Mouse (Mus musculus) lung, embryonic 14.5 days (tissue): Measurements from ENCODE around the gene Fam13c. TPM values are rescaled to one million over a fixed set of nuclear protein-coding genes. Genes with fewer than 3 reads are reported as not detected.

Experiments
- ATAC-seq: fragments of 200-750 bp; cut with Nextera tagmentation; 2 replicates; pipeline ENCODE4 v1.8.0; 2017; ENCODE audit warnings: mild to moderate bottlenecking, moderate TSS enrichment, moderate library complexity; ENCODE audit not compliant: insufficient read depth
- DNase-seq: peaks from one replicate; pipeline ENCODE4 v3.0.0-alpha.2; 2015
- H3K27ac ChIP-seq: fragments of 300-500 bp; sonication (generic); 2 replicates; pipeline ENCODE4 v1.5.1; 2014; ENCODE audit warnings: low read depth, mild to moderate bottlenecking, moderate library complexity
- H3K27me3 ChIP-seq: fragments of 300-500 bp; sonication (generic); 2 replicates; pipeline ENCODE4 v1.6.1; 2014; ENCODE audit warnings: low read length, control low read depth; ENCODE audit not compliant: insufficient read depth
- H3K36me3 ChIP-seq: fragments of 300-500 bp; sonication (generic); 2 replicates; pipeline ENCODE4 v1.6.1; 2014; ENCODE audit warnings: control low read depth; ENCODE audit not compliant: insufficient read depth
- H3K4me1 ChIP-seq: fragments of 300-500 bp; sonication (generic); 2 replicates; pipeline ENCODE4 v1.6.1; 2014; ENCODE audit warnings: antibody characterized with exemption, control low read depth; ENCODE audit not compliant: insufficient read depth
- H3K4me2 ChIP-seq: fragments of 300-500 bp; sonication (generic); 2 replicates; pipeline ENCODE4 v1.6.1; 2014; ENCODE audit warnings: mild to moderate bottlenecking
- H3K4me3 ChIP-seq: fragments of 300-500 bp; sonication (generic); 2 replicates; pipeline ENCODE4 v1.5.1; 2014; ENCODE audit warnings: low read depth, low read length
- H3K9ac ChIP-seq: fragments of 300-500 bp; sonication (generic); 2 replicates; pipeline ENCODE4 v1.6.1; 2014
- H3K9me3 ChIP-seq: fragments of 300-500 bp; sonication (generic); 2 replicates; pipeline ENCODE4 v1.6.1; 2016; ENCODE audit warnings: low read depth, low read length, control low read depth
- CTCF ChIP-seq: IDR thresholded peaks from 2 replicates; pipeline ENCODE4 v1.5.1; 2016; ENCODE audit warnings: antibody characterized with exemption, low read depth
- WGBS: fragments of 180-500 bp; shearing (Covaris S2); extraction: QIAGEN DNeasy Blood & Tissue Kit; methylation state at CpG from one replicate; pipeline ENCODE4 v1.1.7; 2014; 5-methylcytosine and 5-hydroxymethylcytosine counted together
- polyA plus RNA-seq: library from polyadenylated mRNA; unstranded; fragments of >200 nt; fragmentation: Nextera tagmentation; extraction: Ambion mirVana; gene quantifications from 2 replicates; pipeline ENCODE4 v1.2.1, GENCODE M21; 2014

Gene Fam13c
- polyA plus RNA-seq, 1 experiment from 2014 or later: 9.7 TPM

- no peak for TF ChIP-seq CTCF
- WGBS: 75% methylated on average over 15 of the region's 15 CpGs
- Histone ChIP-seq H3K4me1 (no peaks in the 10 kb centered on the region), H3K27ac (no peak overlapping the region), H3K9me3 (peaks cover 3% of the 10 kb centered on the region; the same call in 1 of the 2 replicates), H3K9ac (no peak overlapping the region), H3K27me3 (no peaks in the 10 kb centered on the region), H3K4me3 (no peak overlapping the region), H3K36me3 (no peaks in the 10 kb centered on the region), H3K4me2 (no peak overlapping the region)
- no peak for DNase-seq
- ATAC-seq: no peak
Measured at GRCm38 (mm10) chr10:70504871-70505270, 64.6 kb downstream of the Fam13c start.

DNA sequence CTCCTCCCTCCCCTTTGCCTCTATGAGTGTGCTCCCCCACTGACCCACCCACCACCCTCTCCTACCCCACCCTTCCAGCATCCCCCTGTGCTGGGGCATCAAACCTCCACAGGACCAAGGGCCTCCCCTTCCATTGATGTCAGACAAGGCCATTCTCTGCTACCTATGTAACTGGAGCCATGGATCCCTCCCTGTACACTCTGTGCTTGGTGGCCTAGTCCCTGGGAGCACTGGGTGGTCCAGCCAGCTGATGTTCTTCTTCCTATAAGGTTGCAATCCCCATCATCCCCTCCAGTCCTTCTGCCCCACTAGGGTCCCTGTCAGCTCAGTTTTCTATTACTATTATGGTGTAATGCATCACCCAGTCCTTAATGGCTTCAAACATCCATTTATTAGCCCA is 65.1 kb downstream of the Fam13c start:
- no peak for ATAC-seq
- Histone ChIP-seq H3K27me3 (no peaks in the 10 kb centered on the region), H3K36me3 (no peaks in the 10 kb centered on the region), H3K9me3 (peaks cover 3% of the 10 kb centered on the region; the same call in 1 of the 2 replicates), H3K4me1 (no peaks in the 10 kb centered on the region), H3K9ac (no peak overlapping the region), H3K4me2 (no peak overlapping the region), H3K4me3 (no peak overlapping the region), H3K27ac (no peak overlapping the region)
- DNase-seq: no peak
- TF ChIP-seq CTCF: no peak

DNA sequence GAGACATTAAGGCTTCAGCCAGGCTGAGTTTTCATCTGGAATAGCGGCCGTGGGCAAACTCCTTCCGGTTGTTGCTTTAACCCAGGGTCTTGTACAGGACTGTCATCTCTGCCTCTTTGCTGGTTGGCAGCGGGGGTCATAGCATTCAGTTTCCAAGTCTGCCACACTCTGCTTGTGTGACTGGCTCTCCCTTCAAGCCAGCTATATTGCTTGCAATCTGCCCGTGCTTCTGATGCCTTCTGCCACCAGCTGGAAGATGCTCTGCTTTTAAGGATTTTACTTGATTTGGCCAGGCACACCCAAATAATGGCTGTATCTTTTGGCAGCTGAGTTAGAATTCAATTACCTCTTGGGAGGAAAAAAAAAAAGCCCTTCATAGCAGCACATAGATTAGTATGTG is 65.6 kb downstream of the Fam13c start:
- H3K27ac ChIP-seq: no peak overlapping the region
- H3K36me3 ChIP-seq: no peaks in the 10 kb centered on the region
- no peaks in the 10 kb centered on the region for H3K4me1 ChIP-seq
- H3K27me3 ChIP-seq: no peaks in the 10 kb centered on the region
- no peak overlapping the region for H3K9ac ChIP-seq
- DNase-seq (no peak), ATAC-seq (no peak)
- peaks cover 3% of the 10 kb centered on the region; the same call in 1 of the 2 replicates for H3K9me3 ChIP-seq
- TF ChIP-seq CTCF: no peak
- H3K4me2 ChIP-seq: no peak overlapping the region
- no peak overlapping the region for H3K4me3 ChIP-seq
- WGBS: 76% methylated on average over 5 of the region's 5 CpGs

DNA sequence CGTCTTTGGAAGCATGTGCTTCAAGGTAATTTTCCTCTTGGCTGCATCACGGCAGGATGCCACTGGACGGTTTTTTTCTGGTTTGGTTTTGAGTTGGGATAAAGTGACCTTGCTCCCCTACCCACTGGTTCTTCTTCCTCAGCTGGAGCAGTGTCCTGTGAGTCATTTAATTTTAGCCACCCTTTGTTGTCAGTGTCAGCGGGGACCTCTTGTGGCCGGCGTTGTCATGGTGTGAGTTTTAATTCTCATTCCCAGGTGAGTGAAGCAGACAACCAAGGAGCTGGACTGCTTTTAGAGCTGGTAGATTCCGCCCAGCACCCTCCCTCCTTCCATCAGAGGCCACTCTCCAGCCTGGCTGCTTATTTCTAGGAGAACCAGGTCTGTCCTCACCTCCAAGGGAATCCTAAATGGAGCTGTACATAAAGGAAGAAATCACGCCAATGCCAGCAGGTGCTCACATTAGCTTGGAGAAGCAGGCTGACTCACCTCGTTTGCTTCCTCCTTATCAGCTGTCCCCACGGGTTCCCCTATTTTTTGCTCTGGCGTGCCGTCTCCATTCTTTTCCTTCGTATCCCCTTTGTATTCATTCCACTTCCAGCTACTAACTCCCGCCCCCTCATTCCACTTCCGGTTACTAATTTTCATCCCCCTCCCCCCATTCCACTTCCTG is 66.4 kb downstream of the Fam13c start:
- peaks cover 3% of the 10 kb centered on the region; the same call in 1 of the 2 replicates for H3K9me3 ChIP-seq
- TF ChIP-seq CTCF: peak; percentile 38
- WGBS: 56% methylated on average over 15 of the region's 15 CpGs
- no peaks in the 10 kb centered on the region for H3K27me3 ChIP-seq
- H3K36me3 ChIP-seq: no peaks in the 10 kb centered on the region
- DNase-seq (no peak), ATAC-seq (no peak)
- no peak overlapping the region for H3K4me3 ChIP-seq
- H3K9ac ChIP-seq: no peak overlapping the region
- H3K4me1 ChIP-seq: no peaks in the 10 kb centered on the region
- no peak overlapping the region for H3K27ac ChIP-seq
- H3K4me2 ChIP-seq: no peak overlapping the region

- H3K4me3 ChIP-seq: no peak overlapping the region
- ATAC-seq (no peak), DNase-seq (no peak)
- peaks cover 3% of the 10 kb centered on the region; the same call in 1 of the 2 replicates for H3K9me3 ChIP-seq
- no peak overlapping the region for H3K4me2 ChIP-seq
- 86% methylated on average over 3 of the region's 3 CpGs for WGBS
- no peaks in the 10 kb centered on the region for H3K27me3 ChIP-seq
- H3K9ac ChIP-seq: no peak overlapping the region
- H3K36me3 ChIP-seq: no peaks in the 10 kb centered on the region
- H3K4me1 ChIP-seq: no peaks in the 10 kb centered on the region
- no peak overlapping the region for H3K27ac ChIP-seq
- peak; percentile 43 for TF ChIP-seq CTCF
Measured at GRCm38 (mm10) chr10:70507880-70508279, 67.6 kb downstream of the Fam13c start.

DNA sequence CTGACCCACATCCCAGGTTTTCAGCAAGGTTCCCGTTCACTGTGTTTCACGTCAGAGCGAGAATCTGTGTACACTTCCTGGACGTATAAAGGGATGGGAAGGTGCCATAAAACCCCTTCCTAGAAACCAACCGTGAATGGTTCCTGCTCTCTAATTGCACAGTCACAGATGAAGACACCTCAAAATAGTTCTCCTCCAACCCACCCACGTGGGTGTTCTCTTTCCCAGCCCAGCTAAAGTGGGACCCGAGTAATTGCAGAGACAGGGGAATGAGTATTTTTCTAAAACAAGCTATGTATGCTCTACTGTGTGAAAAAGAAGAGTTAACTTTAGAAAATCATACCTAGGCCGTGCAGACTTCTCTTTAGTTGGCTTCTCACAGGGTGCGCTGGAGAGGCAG is 74.6 kb downstream of the Fam13c start:
- no peak for DNase-seq
- no peak overlapping the region for H3K4me3 ChIP-seq
- no peak overlapping the region for H3K9ac ChIP-seq
- H3K4me2 ChIP-seq: no peak overlapping the region
- peaks cover 5% of the 10 kb centered on the region; the same call in 1 of the 2 replicates for H3K4me1 ChIP-seq
- no peak for ATAC-seq
- no peaks in the 10 kb centered on the region for H3K36me3 ChIP-seq
- WGBS: 83% methylated on average over 9 of the region's 9 CpGs
- no peak overlapping the region for H3K27ac ChIP-seq
- no peaks in the 10 kb centered on the region for H3K27me3 ChIP-seq
- TF ChIP-seq CTCF: no peak
- no peaks in the 10 kb centered on the region for H3K9me3 ChIP-seq

DNA sequence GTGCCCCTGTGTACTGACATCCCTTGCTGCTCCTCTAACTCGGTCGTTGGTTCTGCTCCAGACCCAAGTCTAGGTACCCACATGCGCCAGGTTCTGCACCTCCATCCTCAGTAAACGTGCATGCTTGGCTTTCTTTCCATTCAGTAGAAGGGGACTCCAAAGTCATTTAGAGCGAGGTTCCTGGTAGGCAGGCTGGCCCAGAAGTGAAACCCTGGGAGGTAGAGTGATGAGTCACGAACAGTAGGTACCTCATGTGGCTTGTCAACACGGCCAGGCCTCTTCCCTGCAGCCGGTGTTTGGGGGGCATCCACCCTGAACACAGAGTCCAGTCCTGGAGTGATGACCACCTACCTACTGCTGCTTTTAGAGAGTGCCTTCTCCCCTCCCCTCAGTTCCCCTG is 76.4 kb downstream of the Fam13c start:
- Histone ChIP-seq H3K36me3 (no peaks in the 10 kb centered on the region), H3K4me2 (no peak overlapping the region), H3K9ac (no peak overlapping the region), H3K4me1 (peaks cover 6% of the 10 kb centered on the region; the same call in 1 of the 2 replicates), H3K27me3 (no peaks in the 10 kb centered on the region), H3K4me3 (no peak overlapping the region), H3K9me3 (no peaks in the 10 kb centered on the region), H3K27ac (no peak overlapping the region)
- DNase-seq (no peak), ATAC-seq (no peak)
- TF ChIP-seq CTCF: no peak
- WGBS: 85% methylated on average over 8 of the region's 8 CpGs
